Mouse (Mus musculus) cortical plate, adult 2 months (tissue): ENCODE data around the gene Tssk6. TPM values are rescaled to one million over a fixed set of nuclear protein-coding genes. Genes with fewer than 3 reads are reported as not detected.

Source experiments
- H3K27ac ChIP-seq: fragments of 200-500 bp; 2 replicates; pipeline ENCODE4 v1.5.1; 2012; ENCODE audit warnings: low read length, control low read depth, inconsistent platforms; ENCODE audit not compliant: insufficient read depth
- H3K4me1 ChIP-seq: fragments of 200-500 bp; 2 replicates; pipeline ENCODE4 v1.6.1; 2011; ENCODE audit warnings: low read length; ENCODE audit not compliant: control insufficient read depth, insufficient read depth
- H3K4me3 ChIP-seq: fragments of 200-500 bp; 2 replicates; pipeline ENCODE4 v1.5.1; 2011; ENCODE audit warnings: mild to moderate bottlenecking, low read length, control low read depth; ENCODE audit not compliant: insufficient read depth
- CTCF ChIP-seq: fragments of 200-500 bp; IDR thresholded peaks from 2 replicates; pipeline ENCODE4 v1.5.1; 2011; ENCODE audit warnings: mild to moderate bottlenecking, control low read depth, low read length; ENCODE audit not compliant: insufficient read depth; ENCODE audit errors: extremely low read depth
- POLR2A ChIP-seq: fragments of 200-500 bp; IDR thresholded peaks from 2 replicates; pipeline ENCODE4 v1.6.1; 2011; ENCODE audit warnings: mild to moderate bottlenecking, low read length, control low read depth; ENCODE audit not compliant: insufficient read depth; ENCODE audit errors: extremely low read depth
- polyA plus RNA-seq: library from polyadenylated mRNA; depleted of rRNA; stranded (reverse); fragments of >200 nt; gene quantifications from 2 replicates; pipeline ENCODE4 v1.2.3, GENCODE M21; 2012

Tssk6 gene
- polyA plus RNA-seq, 1 experiment: 0.29 TPM

DNA sequence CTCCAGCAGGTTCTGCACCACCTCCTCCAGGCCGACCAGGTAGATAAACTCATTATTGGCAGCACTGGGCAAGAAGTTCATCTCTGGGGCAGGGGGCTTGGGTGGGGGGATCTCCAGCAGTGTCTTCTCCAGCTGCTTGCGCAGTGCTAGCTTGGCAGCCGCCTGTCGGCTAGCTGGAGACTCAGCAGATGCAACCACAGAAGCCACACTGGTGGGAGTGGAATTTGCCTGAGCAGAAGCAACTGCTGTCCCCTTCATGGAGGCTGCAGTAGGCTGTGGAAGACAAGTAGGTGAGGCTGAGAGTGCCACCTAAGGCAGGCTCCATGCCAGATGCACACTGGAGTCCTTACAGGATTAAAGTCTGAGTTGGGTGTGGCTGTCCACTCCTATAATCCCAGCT is 12.5 kb downstream of the Tssk6 start:
- TF ChIP-seq CTCF: no peak
- no peak for TF ChIP-seq POLR2A
- no peak overlapping the region for H3K4me3 ChIP-seq
- H3K27ac ChIP-seq: no peak overlapping the region
- no peaks in the 10 kb centered on the region for H3K4me1 ChIP-seq

DNA sequence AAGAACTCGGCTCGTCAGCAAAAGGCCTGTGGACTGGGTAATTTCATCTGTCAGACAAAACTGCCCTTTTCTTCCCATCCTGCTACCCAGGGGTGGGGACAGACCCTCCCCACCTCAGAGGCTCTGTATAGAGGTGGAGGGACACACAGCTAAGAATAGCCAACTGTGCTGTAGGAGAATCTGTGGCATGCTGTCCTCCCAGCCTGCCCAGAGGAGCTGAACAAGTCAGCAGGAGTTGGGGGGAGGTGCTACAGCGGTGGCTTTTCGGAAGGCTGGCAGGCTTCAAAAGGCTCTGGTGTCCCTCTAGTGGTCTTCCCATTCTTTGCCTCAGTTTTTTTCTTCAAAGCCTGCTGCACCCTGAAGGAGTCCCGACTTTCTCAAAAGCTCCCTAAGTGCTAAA is 13.8 kb downstream of the Tssk6 start:
- no peak overlapping the region for H3K27ac ChIP-seq
- H3K4me3 ChIP-seq: no peak overlapping the region
- H3K4me1 ChIP-seq: no peaks in the 10 kb centered on the region
- TF ChIP-seq CTCF (peak; percentile 51), POLR2A (no peak)

DNA sequence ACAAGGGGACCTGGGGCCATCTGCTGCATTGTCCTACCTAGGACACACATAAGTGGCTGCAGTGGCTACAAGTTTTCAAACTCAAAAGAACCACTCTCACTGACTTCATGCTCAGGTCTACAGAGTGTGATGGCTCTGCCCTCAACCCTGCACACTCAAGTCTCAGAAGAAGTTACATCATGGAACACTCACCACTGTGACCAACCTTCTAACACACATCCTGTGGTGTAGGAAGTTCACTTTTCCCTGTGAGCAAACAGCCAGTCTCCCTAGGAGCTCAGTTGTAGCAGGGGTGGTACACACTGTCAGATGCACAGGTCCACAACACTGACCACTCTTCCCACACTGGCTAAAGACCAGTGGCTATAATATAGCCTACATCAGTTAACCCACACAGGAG is 16.5 kb downstream of the Tssk6 start:
- TF ChIP-seq POLR2A (no peak), CTCF (no peak)
- no peak overlapping the region for H3K4me3 ChIP-seq
- no peak overlapping the region for H3K27ac ChIP-seq
- no peaks in the 10 kb centered on the region for H3K4me1 ChIP-seq

DNA sequence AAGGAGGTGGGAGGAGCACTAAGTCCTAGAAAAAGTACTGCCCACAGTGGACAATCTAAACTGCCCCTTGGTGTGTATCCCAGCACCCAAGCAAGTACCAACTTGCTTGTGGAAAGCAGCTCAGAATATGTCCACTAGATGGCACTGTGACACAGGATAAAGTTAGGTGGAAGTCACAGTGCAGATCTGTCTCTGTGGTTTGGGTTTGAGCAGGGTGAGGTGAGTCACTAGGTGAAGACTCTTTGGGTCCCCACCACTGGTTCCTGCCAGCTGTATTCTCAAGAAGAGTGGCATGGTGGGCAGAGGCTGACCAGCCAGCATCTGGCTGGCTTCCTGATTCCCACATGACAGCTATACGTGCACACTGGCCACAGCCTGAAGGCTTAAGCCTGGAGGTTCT is 17.0 kb downstream of the Tssk6 start:
- TF ChIP-seq CTCF (peak; percentile 88), POLR2A (no peak)
- Histone ChIP-seq H3K4me3 (no peak overlapping the region), H3K27ac (no peak overlapping the region)

DNA sequence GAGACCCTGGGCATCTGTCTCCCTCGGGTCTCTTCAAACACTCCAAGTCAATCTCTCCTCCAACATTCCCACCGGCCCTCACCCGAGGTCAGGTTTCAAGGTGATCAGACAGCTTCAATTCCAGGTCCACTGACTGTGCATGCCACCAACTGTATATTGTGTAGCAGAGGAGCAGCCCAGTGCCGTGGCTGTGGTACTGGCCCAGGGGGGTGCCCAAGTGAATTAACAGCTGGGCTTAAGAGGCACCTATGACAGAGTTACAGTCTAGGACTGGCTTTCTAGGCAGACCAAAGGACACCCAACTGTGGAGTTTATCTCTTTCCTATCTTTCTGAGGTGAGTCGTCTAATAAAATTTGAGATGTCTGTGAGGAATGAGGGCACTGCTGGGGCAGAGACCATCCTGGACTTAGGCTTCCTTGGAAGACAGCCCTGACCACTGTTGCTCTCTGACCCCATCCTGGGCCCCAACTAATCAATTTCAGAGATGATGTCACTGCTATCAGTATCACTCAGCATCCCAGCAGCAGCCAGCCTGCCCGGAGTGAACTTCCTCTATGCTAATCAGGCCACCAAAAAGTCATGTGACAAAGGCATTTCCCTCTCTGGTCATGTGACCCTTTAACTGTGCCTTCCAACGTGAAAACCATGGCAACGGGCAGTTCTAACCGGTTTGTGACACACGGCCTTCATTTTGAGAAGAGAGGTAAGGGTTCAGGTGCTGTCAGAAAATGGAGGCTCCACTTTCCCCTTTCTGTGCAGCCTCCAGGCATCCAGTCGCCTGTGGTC is 18.1 kb downstream of the Tssk6 start:
- TF ChIP-seq CTCF: no peak
- no peak for TF ChIP-seq POLR2A
- H3K4me3 ChIP-seq: no peak overlapping the region
- no peaks in the 10 kb centered on the region for H3K4me1 ChIP-seq
- H3K27ac ChIP-seq: no peak overlapping the region

More for the DNA sequence above, 17.0 kb downstream of the Tssk6 start:
- H3K4me1 ChIP-seq: no peaks in the 10 kb centered on the region

DNA sequence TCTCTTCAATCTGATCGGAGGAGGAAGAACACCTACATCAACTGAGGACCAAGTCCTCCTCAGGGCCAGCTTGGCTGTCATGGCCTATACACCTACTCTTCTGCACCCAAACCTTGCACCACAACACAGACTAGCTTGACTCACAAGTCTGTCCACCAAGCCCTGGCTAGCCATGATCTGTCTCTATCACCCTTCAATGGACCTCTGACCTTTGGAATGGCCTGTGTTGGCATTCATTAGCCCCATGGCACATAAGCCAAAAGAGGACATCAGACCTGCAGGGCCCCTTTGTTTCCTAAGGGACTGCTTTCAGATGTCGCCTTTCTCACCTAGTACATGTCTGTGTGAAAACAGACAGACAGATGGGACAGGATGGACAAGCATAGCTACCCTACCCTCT is 19.2 kb downstream of the Tssk6 start:
- Histone ChIP-seq H3K4me3 (no peak overlapping the region), H3K27ac (no peak overlapping the region), H3K4me1 (no peaks in the 10 kb centered on the region)
- TF ChIP-seq CTCF: no peak
- no peak for TF ChIP-seq POLR2A

DNA sequence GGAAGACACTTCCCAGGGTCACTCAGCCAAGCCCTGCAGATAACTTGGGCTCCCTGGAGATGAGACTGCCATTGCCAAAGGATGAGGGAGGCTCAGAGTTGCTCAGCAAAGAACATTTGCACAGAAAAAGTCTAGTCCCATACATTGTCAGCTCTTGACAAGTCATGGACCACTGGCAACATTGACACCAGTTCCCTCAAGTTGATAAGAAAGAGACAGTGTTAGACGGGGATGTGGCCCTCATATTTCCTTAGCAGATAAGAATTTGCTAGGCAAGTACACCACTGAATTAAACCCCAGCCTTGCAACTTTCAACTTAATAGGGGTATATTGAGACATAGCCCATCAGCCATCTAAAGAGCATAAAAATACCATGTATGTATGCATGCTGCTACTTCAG is 22.0 kb downstream of the Tssk6 start:
- Histone ChIP-seq H3K27ac (no peak overlapping the region), H3K4me1 (no peaks in the 10 kb centered on the region), H3K4me3 (no peak overlapping the region)
- TF ChIP-seq POLR2A: no peak
- no peak for TF ChIP-seq CTCF

DNA sequence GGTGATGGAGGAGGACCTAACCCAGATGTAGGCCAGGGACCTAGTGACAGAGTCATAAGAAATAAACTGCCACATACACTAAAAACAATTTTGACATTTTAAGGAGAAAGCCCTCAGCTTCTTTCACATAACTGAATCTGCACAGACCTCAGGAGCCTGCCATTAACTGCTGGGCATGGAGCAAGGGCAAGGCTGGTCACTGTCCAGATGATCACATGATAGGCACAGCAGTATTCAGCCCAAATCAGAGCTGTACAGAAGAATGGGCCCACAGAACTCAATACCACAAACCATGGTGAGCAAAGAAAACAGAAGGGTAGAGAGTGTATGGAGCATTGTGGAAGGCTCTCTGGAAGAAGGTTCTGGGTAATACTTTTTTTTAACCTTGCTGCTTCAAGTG is 24.9 kb downstream of the Tssk6 start:
- Histone ChIP-seq H3K4me3 (no peak overlapping the region), H3K27ac (no peak overlapping the region)
- TF ChIP-seq POLR2A (no peak), CTCF (no peak)

DNA sequence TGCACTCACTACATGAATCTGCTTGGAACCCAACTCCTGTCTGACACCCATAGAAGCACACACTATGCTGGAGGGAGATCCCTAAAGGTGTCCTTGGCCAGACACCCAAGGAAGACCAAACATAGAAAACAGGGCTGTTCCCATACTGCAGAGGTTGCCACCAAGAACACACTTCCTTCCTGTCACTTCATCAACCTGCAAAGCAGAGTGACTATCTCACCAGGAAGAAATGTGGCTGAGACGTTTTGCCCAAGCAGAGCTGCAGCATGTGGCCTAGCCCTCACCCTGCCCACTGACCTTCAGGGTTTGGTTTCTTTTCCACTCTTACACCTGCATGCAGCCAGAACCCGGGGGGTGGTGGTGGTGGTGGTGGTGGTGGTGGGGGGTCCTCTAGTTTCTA is 31.8 kb downstream of the Tssk6 start:
- TF ChIP-seq CTCF: no peak
- TF ChIP-seq POLR2A: no peak
- no peak overlapping the region for H3K4me3 ChIP-seq
- no peaks in the 10 kb centered on the region for H3K4me1 ChIP-seq
- H3K27ac ChIP-seq: no peak overlapping the region

More for the DNA sequence above, 24.9 kb downstream of the Tssk6 start:
- H3K4me1 ChIP-seq: no peaks in the 10 kb centered on the region

DNA sequence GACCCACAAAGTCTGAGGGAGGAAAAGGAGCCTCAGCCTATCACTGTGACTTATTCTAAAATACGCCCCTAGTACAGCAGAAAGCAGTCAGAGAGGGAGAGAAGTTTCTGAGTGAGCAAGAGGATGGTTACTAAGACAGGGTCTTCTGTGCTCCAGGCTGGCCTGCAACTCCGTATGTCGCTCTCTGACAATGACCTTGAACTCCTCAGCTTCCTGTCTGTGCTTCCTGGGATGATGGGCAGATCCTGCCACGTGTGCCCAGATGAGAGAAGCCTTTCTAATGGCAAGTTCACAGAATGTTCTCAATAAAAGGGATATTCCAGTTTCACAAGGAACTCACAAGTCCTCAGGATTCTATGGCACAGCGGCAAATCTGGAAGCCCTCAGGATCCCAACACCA is 32.6 kb downstream of the Tssk6 start:
- Histone ChIP-seq H3K4me1 (no peaks in the 10 kb centered on the region), H3K4me3 (no peak overlapping the region), H3K27ac (no peak overlapping the region)
- no peak for TF ChIP-seq CTCF
- TF ChIP-seq POLR2A: no peak
